Mouse (Mus musculus) mouse trophoblast stem cell (cell line): ENCODE results near the gene Bax.

Source experiments
- in situ Hi-C, 2 experiments: fragments of 300-500 bp; cut with MseI, MboI; formaldehyde crosslinking; loops; 2 replicates in 1 of 2; 3 replicates in 1 of 2; pipeline ENCODE4 v1.15.1; 2025

The Bax gene

DNA sequence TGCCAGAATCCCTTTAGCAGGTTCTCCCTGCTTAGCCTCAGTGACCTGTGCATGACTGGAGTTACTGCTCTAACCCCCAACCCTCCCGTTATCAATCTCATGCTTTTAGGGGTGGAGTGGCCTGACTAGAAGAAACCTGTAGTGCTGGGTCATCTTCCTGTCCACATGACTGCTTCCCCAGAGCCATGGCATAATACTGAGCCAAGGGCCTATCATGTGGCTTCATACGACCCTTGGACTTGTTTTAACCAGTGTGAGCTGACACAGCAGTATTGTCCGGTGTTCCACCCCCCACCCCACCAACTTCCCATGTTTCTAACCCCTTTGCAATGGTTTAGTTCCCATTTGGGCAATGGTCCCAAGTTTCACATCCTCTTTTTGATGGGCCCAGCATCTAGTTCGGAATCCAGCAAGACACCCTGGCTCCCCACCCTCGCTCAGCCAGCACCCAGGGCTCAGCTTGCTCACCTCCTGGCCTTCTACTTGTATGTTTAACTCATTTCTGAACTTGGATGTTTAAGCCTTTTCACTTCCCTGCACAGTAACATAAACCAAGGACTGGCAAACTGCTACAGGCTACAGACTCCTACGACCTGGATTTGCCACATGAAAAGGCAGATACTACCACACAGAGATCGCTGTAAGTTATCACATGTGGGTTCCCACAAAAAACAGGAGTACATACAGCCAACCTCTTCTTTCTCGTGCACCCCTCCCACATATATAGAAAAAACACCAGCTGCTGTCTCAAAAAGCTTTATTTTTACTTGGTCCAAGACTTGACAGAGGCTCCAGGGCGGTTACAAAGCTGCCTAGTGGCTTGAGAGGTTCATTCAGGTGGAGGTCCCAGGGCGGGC, 9.3 kb downstream of the Bax start:
- in situ Hi-C loops: loop anchor here in 1 of 2 experiments (10.0 kb wide), 1 partner anchor 57 kb away; the partner anchor contains the start of gene Nucb1

DNA sequence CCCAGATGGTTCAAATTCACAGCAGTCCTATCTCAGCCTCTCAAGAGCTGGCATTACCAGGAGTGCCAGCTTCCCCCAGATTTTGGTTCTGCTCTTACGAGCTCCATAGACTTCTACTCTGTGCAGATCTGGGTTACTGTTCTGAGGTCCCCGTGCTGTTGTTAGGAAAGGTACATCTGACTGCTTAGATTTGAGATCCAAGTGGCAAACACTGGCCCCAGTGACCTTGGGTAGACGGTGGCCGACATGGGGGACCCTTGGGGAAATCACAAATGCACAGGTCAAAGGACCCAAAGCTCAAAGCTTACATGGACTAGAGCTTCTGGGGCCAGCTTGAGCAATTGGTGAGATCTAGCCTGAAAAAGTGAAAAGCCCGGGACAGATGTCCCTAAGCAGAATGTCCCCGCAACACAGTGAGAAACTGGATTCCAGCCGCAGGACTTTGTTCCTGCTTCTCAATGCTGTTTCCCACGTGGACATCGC, 9.9 kb downstream of the Bax start:
- in situ Hi-C loops: loop anchor here in 1 of 2 experiments (10.0 kb wide), 1 partner anchor 58 kb away; the partner anchor contains the start of gene Nucb1

DNA sequence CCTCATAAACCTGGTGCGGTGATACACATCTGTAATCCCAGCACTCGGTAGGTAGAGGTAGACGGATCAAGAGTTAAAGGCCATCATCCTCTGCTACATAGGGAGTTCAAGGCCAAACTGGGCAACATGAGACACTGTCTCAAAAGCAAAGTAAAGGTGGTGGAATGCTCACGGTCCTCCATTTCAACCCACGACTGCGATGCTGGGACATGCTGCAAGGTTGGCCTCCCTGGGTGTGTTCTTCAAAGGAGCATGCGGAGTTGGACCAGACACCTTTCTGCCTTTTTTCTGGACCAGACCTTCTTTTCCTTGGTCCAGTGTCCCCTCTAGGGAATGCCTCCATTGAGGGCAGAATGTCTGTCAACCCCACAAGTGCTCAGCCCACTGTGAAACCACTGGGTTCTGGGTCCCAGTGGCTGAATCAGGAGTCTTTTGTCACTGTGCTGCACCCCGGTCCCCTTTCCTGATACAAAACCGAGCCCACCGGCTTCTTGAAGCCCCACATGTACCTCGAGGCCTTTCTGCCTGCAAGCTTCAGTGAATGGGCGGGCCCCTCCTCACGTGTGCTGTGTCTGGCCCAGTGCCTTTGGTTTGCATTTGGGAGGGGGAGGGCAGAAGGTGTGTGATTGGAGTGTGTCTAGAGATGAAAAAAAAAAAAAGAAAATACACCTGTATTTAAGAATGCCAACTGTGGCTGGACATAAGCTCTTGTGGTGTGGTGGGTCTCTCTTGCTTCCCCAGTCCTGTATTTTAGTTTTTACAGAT, 10.6 kb downstream of the Bax start:
- in situ Hi-C loops: loop anchor here in 1 of 2 experiments (10.0 kb wide), 1 partner anchor 59 kb away; the partner anchor contains the start of gene Nucb1

DNA sequence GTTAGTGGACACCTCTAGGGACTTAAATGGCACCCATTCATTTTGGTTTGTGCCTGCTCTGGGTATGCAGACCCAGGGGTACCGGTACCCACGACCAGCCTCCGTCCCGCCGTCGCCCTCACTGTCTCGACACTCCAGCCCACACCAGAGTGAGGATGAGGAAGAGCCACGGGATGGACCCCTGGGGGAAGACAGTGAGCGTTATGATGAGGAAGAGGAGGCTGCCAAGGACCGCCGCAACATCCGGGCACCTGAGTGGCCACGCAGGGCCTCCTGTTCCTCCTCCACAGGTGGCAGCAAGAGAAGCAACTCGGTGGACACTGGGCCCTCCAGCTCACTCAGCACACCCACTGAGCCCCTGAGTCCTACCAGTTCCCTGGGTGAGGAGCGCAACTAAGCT, 11.7 kb downstream of the Bax start:
- in situ Hi-C loops: loop anchor here in 1 of 2 experiments (10.0 kb wide), 1 partner anchor 60 kb away; the partner anchor contains the start of gene Nucb1

DNA sequence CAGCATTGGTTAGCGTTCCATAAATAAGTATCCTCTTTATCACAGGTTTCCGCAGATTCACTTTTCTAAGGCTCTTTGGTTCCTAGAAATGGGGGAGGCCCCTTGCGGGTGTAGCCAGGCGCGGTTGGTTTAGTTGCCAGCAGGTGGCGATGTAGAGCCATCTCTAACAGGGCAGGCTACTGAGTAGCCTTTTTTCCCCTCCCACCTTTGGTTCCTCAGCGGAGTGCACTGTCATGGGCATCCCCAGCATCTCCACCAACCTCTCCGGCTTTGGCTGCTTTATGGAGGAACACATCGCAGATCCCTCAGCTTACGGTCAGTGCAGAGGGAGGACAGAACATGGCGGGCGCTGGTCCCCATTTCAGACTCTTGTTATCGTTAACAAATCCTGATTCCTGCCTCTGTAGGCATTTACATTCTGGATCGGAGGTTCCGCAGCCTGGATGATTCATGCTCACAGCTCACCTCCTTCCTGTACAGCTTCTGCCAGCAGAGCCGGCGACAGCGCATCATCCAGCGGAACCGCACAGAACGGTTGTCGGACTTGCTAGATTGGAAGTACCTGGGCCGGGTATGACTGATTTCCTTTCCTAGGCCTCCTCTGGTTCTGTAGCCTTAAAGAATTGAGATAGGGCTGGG, 15.2 kb downstream of the Bax start:
- in situ Hi-C loops: loop anchor here in 1 of 2 experiments (10.0 kb wide), 1 partner anchor 63 kb away; the partner anchor contains the start of gene Nucb1

DNA sequence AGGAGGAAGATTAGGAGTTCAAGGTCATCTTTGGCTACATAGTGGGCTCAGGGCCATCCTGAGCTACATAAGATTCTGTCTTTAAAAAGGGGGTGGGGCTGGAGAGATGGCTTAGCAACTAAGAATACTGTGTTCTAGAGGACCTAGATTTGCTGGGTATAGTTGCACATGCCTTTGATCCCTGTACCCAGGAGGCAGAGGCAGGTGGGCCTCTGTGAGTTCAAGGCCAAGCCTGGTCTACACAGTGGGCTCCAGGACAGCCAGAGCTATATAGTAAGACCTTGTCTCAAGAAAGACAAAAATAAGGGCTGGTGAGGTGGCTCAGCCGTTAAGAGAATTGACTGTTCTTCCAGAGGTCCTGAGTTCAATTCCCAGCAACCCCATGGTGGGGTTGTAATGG, 16.7 kb downstream of the Bax start:
- in situ Hi-C loops: loop anchor here (5.0 to 10.0 kb wide), 2 partner anchors 43 to 65 kb away; partner anchors contain the start of genes Kcna7 (in 1 of the 2) and Nucb1 (in 1 of the 2)

DNA sequence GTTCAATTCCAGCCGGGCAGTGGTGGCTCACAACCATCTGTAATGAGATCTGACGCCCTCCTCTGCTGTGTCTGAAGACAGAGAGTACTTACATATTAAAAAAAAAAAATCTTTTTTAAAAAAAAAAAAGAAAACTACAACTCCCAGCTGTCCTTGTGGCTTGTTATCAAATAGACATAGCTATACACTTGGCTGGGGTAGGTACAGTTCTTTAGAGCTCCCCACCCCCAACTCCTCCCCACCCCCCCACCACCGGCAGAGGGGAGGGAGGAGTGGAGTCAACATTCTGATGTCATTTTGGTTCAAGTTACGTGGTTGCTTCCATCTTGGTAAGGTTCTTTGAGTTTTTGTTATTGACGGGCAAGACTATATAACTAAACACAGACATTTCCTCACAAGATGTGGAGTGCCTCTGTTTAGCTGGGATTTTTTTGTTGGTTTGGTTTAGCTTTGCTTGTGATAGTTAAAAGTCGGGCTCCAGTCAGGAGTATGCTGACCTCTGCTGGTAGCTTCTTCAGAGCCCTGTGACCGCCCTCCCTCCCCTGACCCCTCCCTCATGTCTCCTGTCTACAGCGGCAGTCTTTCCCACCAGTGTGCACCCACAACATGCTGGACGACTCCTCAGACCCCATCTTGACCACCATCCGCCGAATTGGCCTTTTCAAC, 19.2 kb downstream of the Bax start:
- in situ Hi-C loops: loop anchor here in 1 of 2 experiments (5.0 kb wide), 1 partner anchor 40 kb away; the partner anchor contains the start of gene Kcna7

DNA sequence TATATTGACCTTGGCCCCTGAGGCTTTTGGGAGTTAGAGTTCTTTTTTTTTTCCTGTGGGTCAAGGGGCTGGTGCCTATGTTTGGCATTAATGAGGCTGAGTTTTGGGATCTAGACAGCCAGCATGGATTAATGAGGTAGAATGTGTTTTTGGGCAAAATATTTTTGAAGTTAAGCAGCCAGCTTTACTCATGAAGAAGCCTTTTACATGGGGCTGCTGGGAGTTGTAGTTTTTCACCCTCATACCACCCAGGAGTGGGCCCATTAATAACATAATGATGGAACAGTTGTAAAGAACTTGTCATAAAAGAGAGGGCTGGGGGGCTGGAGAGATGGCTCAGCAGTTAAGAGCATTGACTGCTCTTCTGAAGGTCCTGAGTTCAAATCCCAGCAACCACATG, 20.1 kb downstream of the Bax start:
- in situ Hi-C loops: loop anchor here in 1 of 2 experiments (5.0 kb wide), 1 partner anchor 39 kb away; the partner anchor contains the start of gene Kcna7

DNA sequence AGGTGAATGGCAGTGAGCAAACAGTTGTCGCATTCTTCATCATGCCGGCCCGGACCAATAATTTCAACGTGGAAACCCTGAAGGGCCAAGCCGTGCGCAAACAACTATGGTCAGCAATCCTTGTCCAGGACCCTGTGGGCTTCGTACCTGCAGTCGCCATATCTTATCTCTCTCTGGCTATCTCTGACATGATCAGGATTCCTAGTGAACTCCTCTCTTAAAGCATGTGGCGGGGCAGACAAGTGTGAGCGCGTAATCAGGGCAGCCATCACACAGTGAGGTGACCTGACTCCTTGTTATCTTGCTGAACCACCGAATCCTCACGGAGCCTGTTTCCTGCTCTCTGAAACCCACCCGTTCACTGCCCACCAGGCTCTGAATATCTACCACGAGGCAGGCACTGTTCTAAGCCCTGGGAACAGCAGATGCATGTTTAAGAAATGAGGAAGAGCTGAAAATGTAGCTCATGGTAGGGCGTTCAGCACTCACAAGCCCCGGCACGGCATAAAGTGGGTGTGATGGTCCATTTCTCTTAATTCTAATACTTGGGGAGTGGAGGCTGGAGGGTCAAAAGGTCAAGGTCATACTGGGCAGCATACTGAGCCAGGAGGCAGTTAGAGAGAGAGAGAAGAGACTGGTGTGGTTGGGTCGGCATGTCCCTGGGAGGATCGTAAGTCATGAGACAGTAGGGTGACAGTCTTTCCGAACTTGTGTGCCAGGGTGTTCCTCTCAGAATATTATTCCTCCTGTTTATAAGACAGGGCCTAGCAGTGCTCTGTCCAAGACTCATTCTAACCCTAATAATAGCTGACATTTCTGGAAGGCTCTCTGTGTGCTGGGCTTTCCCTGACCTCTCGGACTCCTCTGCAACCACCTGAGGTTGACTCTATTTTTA, 22.9 kb downstream of the Bax start:
- in situ Hi-C loops: no loop called here

DNA sequence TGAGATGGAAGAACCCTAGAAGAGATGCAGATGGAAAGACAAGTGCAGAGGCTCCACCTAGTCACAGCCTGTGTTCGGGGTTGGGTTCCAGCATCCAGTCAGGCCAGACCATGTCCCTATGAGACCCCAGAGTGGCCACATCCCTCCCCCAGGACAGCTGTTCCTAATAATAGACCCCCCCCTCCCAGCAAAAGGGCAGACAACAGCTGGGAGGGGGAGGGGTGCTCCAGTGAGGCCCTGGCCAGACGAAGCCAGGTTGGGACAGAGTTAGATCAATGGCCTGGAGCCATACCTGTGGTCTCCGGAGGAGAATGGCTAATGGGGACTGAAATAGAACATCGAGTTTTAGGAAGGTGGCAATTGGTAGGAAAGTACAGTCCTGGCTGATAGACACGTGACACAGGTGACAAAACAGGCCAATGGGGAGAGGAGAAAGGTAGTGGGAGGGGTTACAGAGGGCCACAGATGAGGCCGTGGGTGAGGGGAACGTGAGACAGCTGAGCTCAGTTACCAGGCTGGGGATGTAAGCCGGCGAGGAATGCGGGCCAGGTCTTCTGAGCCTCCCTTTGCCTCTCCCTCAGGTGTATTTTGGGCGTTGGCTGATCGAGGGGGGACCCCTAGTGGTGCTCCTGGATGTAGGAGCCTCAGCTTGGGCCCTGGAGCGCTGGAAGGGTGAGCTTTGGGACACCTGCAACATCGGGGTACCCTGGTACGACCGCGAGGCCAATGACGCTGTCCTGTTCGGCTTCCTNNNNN, 29.0 kb downstream of the Bax start, which contains the start of gene Ruvbl2:
Gene Ruvbl2, minus strand, starts transcription at position 576 of the 756 bp plus-strand sequence.
- in situ Hi-C loops: no loop called here

DNA sequence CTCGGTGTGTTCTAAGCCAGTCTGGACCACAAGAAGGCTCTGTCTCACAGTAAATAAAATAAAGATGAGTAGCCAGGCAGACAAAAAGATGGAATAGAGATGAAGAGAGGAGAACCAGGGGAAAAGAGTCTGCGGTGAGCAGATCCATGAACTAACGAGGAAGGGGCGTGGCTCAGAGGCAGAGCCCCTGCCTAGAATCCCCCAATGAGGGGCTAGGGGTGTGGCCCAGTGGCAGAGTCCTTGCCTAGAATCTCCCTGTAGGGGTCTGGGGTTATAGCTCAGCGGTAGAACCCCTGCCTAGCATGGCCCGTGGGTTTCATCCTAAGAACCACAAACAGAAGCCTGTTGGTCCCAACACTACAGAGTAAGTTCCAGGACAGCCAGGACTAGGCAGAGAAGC, 29.7 kb downstream of the Bax start:
- in situ Hi-C loops: no loop called here

DNA sequence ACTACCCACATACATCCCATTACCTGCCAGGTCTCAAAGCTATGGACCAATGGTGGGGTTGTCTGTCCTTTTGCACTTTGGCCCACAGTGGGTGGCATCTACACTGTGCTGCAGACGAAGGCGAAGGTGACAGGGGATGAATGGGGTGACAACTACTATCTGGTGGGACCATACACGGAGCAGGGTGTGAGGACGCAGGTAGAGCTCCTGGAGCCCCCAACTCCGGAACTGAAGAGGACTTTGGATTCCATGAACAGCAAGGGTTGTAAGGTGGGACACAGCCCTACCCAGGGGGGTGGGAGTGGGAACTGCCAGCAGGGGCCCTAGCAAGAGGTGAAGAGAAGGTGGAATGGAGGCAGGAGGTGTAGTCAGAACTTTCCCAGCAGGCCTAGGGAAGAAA, 30.3 kb downstream of the Bax start:
- in situ Hi-C loops: no loop called here

DNA sequence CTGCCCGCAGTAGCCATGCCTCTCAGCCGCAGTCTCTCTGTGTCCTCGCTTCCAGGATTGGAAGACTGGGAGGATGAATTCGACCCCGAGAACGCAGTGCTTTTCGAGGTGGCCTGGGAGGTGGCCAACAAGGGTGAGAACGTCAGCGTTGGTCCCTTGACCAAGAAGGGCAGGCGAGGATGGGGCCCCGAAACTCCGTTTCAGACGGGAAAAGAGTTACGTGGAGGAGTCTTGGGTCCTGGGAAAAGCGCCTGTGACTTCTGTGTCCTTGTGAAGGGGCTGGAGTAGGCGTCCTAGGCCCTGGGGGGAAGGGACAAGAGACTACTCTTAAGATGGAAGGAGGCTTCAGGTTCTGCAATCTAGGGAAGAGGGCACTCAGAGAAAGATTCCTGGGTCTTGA, 31.7 kb downstream of the Bax start:
- in situ Hi-C loops: no loop called here

DNA sequence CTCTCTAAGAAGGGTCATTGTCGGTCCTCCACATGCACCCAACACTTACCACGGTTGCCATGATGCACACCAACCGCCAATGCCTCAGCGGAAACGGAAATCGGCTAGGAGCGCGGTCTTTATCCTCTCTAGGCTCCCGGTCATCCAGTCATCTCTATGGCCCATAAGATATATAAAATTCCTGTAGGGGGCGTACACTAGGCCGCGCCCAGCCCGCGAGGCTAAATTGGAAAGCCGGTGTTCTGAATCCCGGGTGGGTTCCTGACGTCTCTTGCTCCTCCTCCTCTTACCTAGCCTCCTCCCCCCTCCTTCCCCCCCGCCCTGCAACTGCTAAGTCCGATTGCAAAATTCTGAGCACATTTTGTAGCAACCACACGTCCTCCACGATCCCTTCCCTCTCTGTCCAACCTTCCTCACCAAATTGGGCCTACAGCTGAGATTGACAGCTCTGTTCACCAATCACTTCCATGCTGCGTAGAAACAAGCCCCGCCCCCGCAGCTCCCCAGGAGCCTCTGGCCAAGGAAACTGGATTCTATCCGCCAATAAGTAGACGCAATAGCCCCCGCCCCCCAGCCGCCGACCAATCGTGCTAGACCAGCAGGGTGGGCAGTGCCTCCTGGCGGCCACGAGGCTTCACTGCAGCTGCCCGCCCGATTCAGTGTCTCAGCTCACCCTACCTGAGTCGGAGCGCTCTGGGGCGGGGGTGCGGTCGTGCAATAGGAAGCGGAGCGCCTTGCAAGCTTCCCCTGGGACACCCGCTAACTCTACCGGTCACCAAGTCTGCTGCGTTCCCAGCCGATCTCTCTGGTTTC, 32.3 kb downstream of the Bax start, which contains the start of gene Gys1:
Gene Gys1, plus strand, starts transcription at position 642 of the 813 bp plus-strand sequence.
- in situ Hi-C loops: no loop called here

DNA sequence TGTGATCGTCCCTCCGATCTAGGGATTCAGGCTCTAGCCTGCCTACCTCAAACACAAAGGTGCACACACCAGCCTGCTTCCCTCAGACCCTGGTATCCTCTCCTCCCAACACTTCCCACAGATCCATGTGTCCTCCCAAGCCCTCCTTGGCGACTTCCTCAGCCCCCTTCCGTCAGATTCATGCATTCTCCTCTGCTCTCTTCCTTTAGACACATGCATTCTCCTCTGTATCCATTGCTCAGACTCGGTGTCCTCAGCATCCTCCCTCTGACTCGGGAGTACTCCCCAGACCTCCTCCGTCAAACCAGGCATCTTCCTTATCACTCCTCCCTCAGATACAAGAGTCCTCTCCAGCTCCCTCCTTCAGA, 32.9 kb downstream of the Bax start:
- in situ Hi-C loops: no loop called here

DNA sequence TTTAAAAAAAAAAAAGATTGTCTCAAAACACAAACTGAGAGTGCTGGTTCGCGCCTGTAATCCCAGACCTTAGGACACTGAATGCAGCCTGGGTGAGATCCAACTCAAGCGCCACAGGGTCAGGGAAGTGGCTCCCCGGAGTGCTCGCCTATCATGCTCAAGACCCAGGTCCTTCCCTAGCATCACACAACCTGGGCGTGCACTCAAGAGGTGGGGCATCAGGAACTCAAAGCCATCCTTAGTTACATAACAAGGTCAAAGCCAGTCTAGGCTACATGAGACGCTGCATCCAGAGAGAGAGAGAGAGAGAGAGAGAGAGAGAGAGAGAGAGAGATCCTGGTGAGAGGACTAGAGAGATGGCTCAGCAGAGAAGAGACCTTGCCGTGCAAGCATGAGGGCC, 40.1 kb downstream of the Bax start:
- in situ Hi-C loops: no loop called here

DNA sequence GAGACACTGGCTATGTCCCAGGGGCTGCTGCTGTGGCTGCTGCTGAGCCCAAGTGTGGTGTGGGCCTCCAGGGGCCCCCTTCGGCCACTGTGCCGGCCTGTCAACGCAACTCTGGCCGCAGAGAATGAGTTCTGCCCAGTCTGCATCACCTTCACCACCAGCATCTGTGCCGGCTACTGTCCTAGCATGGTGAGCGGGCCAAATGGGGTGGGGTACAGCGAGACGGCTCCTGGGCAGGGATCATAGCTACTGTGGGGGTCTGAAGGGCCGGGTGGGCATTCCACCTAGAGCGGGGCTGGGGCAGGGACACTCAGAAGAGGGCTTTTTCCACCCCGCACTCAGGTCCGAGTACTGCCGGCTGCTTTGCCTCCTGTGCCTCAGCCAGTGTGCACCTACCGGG, 45.5 kb downstream of the Bax start:
- in situ Hi-C loops: no loop called here

DNA sequence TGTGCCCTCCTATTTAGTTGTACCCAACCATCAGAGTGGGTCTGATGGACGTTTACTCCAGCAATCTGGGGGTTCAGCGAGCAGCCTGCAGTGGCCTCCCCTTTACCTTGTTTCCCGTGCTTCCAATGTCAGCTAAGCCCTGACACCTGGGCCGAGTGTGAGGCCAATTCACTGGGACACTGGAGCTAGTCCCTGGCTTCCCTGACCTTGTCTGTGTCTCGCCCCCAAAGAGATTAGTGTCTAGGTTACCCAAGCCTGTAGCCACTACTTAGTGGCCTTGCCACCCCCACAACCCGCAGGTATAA, 46.1 kb downstream of the Bax start, which contains the start of gene Lhb:
Gene Lhb, plus strand, starts transcription at position 206 of the 305 bp plus-strand sequence.
- in situ Hi-C loops: no loop called here
